Comparison of ENCODE assay signal across 8 mouse cellular contexts in genomic region chr2:24763115-24763557, GRCm38 (mm10). TPM values are rescaled to one million over a fixed set of nuclear protein-coding genes. Genes with fewer than 3 reads are reported as not detected.
DNase-seq lines count a peak whose midpoint lies in the region; ATAC-seq and TF ChIP-seq lines count a peak whose summit lies in the region.

Cacna1b (minus strand) TSS chr2:24763152.

- H3K4me1 ChIP-seq in ES-Bruce4 (ENCODE audit: control insufficient read depth, insufficient read depth, low read length) = no peaks in the 10 kb centered on the region
- H3K4me1 ChIP-seq in embryonic facial prominence, embryonic 11.5 days (ENCODE audit: control insufficient read depth, insufficient read depth, low read length) = no peaks in the 10 kb centered on the region
- H3K4me1 ChIP-seq in heart, embryonic 12.5 days (replicated peaks) = peaks cover 15% of the 10 kb centered on the region
- peaks cover 15% of the 10 kb centered on the region for H3K4me1 ChIP-seq in lung, embryonic 16.5 days (replicated peaks; ENCODE audit: control insufficient read depth, insufficient read depth, low read length)

- peak within 1 kb of the TSS; percentile 100 for H3K4me2 ChIP-seq in embryonic facial prominence, embryonic 11.5 days (ENCODE audit: low read depth, low read length)
- peak within 1 kb of the TSS; percentile 96 for H3K4me2 ChIP-seq in heart, embryonic 12.5 days
- H3K4me2 ChIP-seq in lung, embryonic 16.5 days (ENCODE audit: low read depth, low read length) = peak within 1 kb of the TSS; percentile 94

- H3K27me3 ChIP-seq in ES-Bruce4 (ENCODE audit: control insufficient read depth, insufficient read depth, low read length, poor library complexity, severe bottlenecking) = peaks cover 7% of the 10 kb centered on the region; the same call in 1 of the 2 replicates
- peaks cover 11% of the 10 kb centered on the region for H3K27me3 ChIP-seq in embryonic facial prominence, embryonic 11.5 days (ENCODE audit: control insufficient read depth, insufficient read depth, low read length)
- H3K27me3 ChIP-seq in heart, embryonic 12.5 days (replicated peaks) = peaks cover 43% of the 10 kb centered on the region
- H3K27me3 ChIP-seq in lung, embryonic 16.5 days (ENCODE audit: control insufficient read depth, insufficient read depth, low read depth, low read length) = peaks cover 27% of the 10 kb centered on the region

- no peaks in the 10 kb centered on the region for H3K9me3 ChIP-seq in ES-Bruce4 (replicated peaks; ENCODE audit: control insufficient read depth, insufficient read depth, low read length, poor library complexity, severe bottlenecking)
- no peaks in the 10 kb centered on the region for H3K9me3 ChIP-seq in embryonic facial prominence, embryonic 11.5 days (replicated peaks; ENCODE audit: control insufficient read depth, low read length)
- no peaks in the 10 kb centered on the region for H3K9me3 ChIP-seq in heart, embryonic 12.5 days (replicated peaks)
- H3K9me3 ChIP-seq in lung, embryonic 16.5 days (ENCODE audit: control insufficient read depth, low read length) = no peaks in the 10 kb centered on the region

- peak; percentile 66 for DNase-seq in adrenal gland, postnatal 36 days
- DNase-seq in embryonic facial prominence, embryonic 11.5 days (ENCODE audit: low spot score) = peak; percentile 82
- DNase-seq in layer of hippocampus, adult 9-10 months (ENCODE audit: low spot score) = peak; percentile 55
- DNase-seq in retina, postnatal 7 days (ENCODE audit: low read depth, low spot score) = peak; percentile 50
- DNase-seq in urinary bladder, postnatal 14 days (ENCODE audit: low spot score) = peak; percentile 22

- no peak within 1 kb of the TSS for H3K27ac ChIP-seq in ES-Bruce4 (ENCODE audit: insufficient read depth, low read length)
- no peak within 1 kb of the TSS for H3K27ac ChIP-seq in embryonic facial prominence, embryonic 11.5 days (replicated peaks; ENCODE audit: low read depth, low read length)
- no peak within 1 kb of the TSS for H3K27ac ChIP-seq in heart, embryonic 12.5 days (ENCODE audit: poor library complexity, severe bottlenecking)
- H3K27ac ChIP-seq in lung, embryonic 16.5 days (ENCODE audit: low read length) = no peak within 1 kb of the TSS

- ATAC-seq in embryonic facial prominence, embryonic 11.5 days (replicated peaks; ENCODE audit: insufficient number of reproducible peaks, low FRiP score, low TSS enrichment, low read depth) = peak; percentile 91
- peak; percentile 83 for ATAC-seq in heart, embryonic 12.5 days (ENCODE audit: insufficient number of reproducible peaks, low FRiP score)
- ATAC-seq in lung, embryonic 16.5 days (ENCODE audit: low read depth) = peak; percentile 87

- TF ChIP-seq CTCF in ES-Bruce4 (IDR thresholded peaks at IDR 0.05; ENCODE audit: low read depth, low read length) = no peak

- 0% methylated on average over 27 of the region's 42 CpGs for WGBS in embryonic facial prominence, embryonic 11.5 days
- WGBS in heart, embryonic 12.5 days = 1% methylated on average over 40 of the region's 42 CpGs
- under 1% methylated on average over 41 of the region's 42 CpGs for WGBS in lung, embryonic 16.5 days

- TF ChIP-seq EP300 in ES-Bruce4 (IDR thresholded peaks at IDR 0.05; ENCODE audit: insufficient read depth, low read depth, low read length) = no peak

- H3K9ac ChIP-seq in ES-Bruce4 (ENCODE audit: low read depth, poor library complexity, severe bottlenecking) = peak within 1 kb of the TSS; percentile 66
- H3K9ac ChIP-seq in embryonic facial prominence, embryonic 11.5 days (replicated peaks; ENCODE audit: low read length) = peak within 1 kb of the TSS; percentile 32; the same call in 1 of the 2 replicates
- H3K9ac ChIP-seq in heart, embryonic 12.5 days = 0 out of 2 replicates have a peak within 1 kb of the TSS, but pooled peaks have one; percentile 29
- H3K9ac ChIP-seq in lung, embryonic 16.5 days (ENCODE audit: low read length) = no peak within 1 kb of the TSS

- TF ChIP-seq POLR2A in ES-Bruce4 (IDR thresholded peaks at IDR 0.05; ENCODE audit: insufficient read depth, low read length) = no peak

- H3K4me3 ChIP-seq in ES-Bruce4 (ENCODE audit: low read depth, low read length) = peak within 1 kb of the TSS; percentile 56
- H3K4me3 ChIP-seq in embryonic facial prominence, embryonic 11.5 days (ENCODE audit: low read depth, low read length) = peak within 1 kb of the TSS; percentile 57
- peak within 1 kb of the TSS; percentile 61 for H3K4me3 ChIP-seq in heart, embryonic 12.5 days
- peak within 1 kb of the TSS; percentile 55 for H3K4me3 ChIP-seq in lung, embryonic 16.5 days (ENCODE audit: low read length)

- no peaks in the 10 kb centered on the region for H3K36me3 ChIP-seq in ES-Bruce4 (ENCODE audit: control insufficient read depth, insufficient read depth, low read length, poor library complexity, severe bottlenecking)
- no peaks in the 10 kb centered on the region for H3K36me3 ChIP-seq in embryonic facial prominence, embryonic 11.5 days (replicated peaks; ENCODE audit: control insufficient read depth, insufficient read depth, low read depth, low read length)
- H3K36me3 ChIP-seq in heart, embryonic 12.5 days = no peaks in the 10 kb centered on the region
- no peaks in the 10 kb centered on the region for H3K36me3 ChIP-seq in lung, embryonic 16.5 days (ENCODE audit: control insufficient read depth, insufficient read depth, low read length)

RNA-seq across cellular contexts. Expression of gene Cacna1b, which starts in this region (rescaled TPM):
- polyA plus RNA-seq in ES-Bruce4 (2011; ENCODE audit: insufficient read depth, insufficient read length, low read depth, missing spikeins) = 8.9 and 10.6 TPM in 2 replicates
- total RNA-seq in adrenal gland, postnatal 36 days (2021) = 1 to 10 TPM; 1.3 to 1.9 TPM
- 1.8 and 2.1 TPM in 2 replicates for polyA plus RNA-seq in embryonic facial prominence, embryonic 11.5 days (2014; fragmentation: Nextera tagmentation; extraction: Ambion mirVana)
- 0.18 and 0.23 TPM in 2 replicates for polyA plus RNA-seq in heart, embryonic 12.5 days (2016; fragmentation: Nextera tagmentation; extraction: Ambion mirVana)
- polyA plus RNA-seq in lung, embryonic 16.5 days (2015; fragmentation: Nextera tagmentation; extraction: Ambion mirVana) = 0.11 and 0.31 TPM in 2 replicates

Comparison
In these comparisons a context has a peak if more than half of its experiments do, and no peak if none do; other contexts are left out.
1. Peak in ATAC-seq, H3K4me3 ChIP-seq, H3K9ac ChIP-seq and H3K4me2 ChIP-seq in heart, embryonic 12.5 days; RNA of the gene not detected or under 1 TPM.
2. Peak in ATAC-seq, H3K4me3 ChIP-seq and H3K4me2 ChIP-seq in lung, embryonic 16.5 days; RNA of the gene not detected or under 1 TPM.
3. DNase-seq: peak in every context shown above with its lines; median percentile 82 in embryonic facial prominence, embryonic 11.5 days; 66 in adrenal gland, postnatal 36 days; 55 in layer of hippocampus, adult 9-10 months; 50 in retina, postnatal 7 days; 22 in urinary bladder, postnatal 14 days.